ENCODE assay signal across 8 mouse cellular contexts in the genomic region with DNA sequence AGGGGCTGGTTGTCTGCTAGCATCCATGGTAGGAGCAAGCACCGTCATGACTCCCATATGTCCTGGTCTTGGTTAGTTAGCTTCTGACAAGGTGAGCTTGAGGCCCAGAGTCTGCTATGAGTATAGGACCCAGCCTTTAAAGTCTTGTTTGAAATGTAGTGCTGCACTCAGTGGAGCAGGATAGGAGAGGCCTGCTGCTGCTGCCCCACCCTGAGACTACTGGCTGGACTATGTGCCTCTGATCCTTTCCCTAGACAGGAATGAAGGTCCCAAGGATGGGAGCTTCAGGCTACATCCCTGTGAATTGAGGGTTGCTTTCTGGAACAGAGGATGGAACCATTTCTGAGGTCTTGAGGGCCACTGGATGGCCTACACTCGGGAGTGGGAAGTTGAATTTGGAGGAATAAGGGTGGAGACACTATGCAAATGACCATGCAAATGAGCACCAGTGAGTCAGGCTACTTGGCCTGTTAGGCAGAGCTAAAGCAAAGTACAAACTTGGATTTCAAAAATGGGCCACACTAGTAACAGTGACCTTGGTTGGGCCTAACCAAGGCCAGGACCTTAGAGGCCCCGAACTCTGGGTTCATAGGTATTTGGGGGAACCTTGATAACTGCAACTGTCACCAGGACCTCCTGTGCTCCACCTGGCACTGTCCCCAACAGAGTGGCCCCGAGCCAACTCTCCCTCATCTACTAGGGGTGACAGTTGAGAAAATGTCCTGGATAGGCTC. TPM values are rescaled to one million over a fixed set of nuclear protein-coding genes. Genes with fewer than 3 reads are reported as not detected.
DNase-seq lines count a peak whose midpoint lies in the region; ATAC-seq lines count a peak whose summit lies in the region.

No protein-coding gene starts in this region.

- H3K9me3 ChIP-seq in forebrain, embryonic 15.5 days: no peaks in the 10 kb centered on the region
- H3K9me3 ChIP-seq in hindbrain, embryonic 16.5 days (ENCODE audit: control insufficient read depth, low read length): no peaks in the 10 kb centered on the region
- H3K9me3 ChIP-seq in liver, embryonic 15.5 days (replicated peaks): no peaks in the 10 kb centered on the region

- H3K9ac ChIP-seq in forebrain, embryonic 15.5 days (replicated peaks): 0 out of 2 replicates have a peak overlapping the region, but pooled peaks have one; percentile 30
- peak overlapping the region; percentile 41 for H3K9ac ChIP-seq in hindbrain, embryonic 16.5 days (ENCODE audit: low read depth, low read length)
- no peak overlapping the region for H3K9ac ChIP-seq in liver, embryonic 15.5 days

- peak overlapping the region; percentile 93 for H3K27ac ChIP-seq in forebrain, embryonic 15.5 days (replicated peaks)
- peak overlapping the region; percentile 81 for H3K27ac ChIP-seq in hindbrain, embryonic 16.5 days (ENCODE audit: low read depth, low read length)
- H3K27ac ChIP-seq in liver, embryonic 15.5 days (replicated peaks): peak overlapping the region; percentile 96

- no peak overlapping the region for H3K4me2 ChIP-seq in forebrain, embryonic 15.5 days (replicated peaks)
- peak overlapping the region; percentile 38; the same call in 1 of the 2 replicates for H3K4me2 ChIP-seq in hindbrain, embryonic 16.5 days (ENCODE audit: low read length)
- H3K4me2 ChIP-seq in liver, embryonic 15.5 days: peak overlapping the region; percentile 43

- H3K4me1 ChIP-seq in forebrain, embryonic 15.5 days: peaks cover 97% of the 10 kb centered on the region
- H3K4me1 ChIP-seq in hindbrain, embryonic 16.5 days (ENCODE audit: control insufficient read depth, insufficient read depth, low read depth, low read length): peaks cover 92% of the 10 kb centered on the region
- H3K4me1 ChIP-seq in liver, embryonic 15.5 days (replicated peaks): peaks cover 84% of the 10 kb centered on the region

- ATAC-seq in forebrain, embryonic 15.5 days (replicated peaks): no peak
- ATAC-seq in hindbrain, embryonic 16.5 days: no peak
- ATAC-seq in liver, embryonic 15.5 days (ENCODE audit: insufficient read depth): peak; percentile 22; the same call in 1 of the 2 replicates

- no peak overlapping the region for H3K4me3 ChIP-seq in forebrain, embryonic 15.5 days
- no peak overlapping the region for H3K4me3 ChIP-seq in hindbrain, embryonic 16.5 days (ENCODE audit: low read length)
- H3K4me3 ChIP-seq in liver, embryonic 15.5 days (replicated peaks): no peak overlapping the region

- WGBS in forebrain, embryonic 15.5 days: 49% methylated on average over 4 of the region's 4 CpGs
- 55% methylated on average over 4 of the region's 4 CpGs for WGBS in hindbrain, embryonic 16.5 days
- 35% methylated on average over 4 of the region's 4 CpGs for WGBS in liver, embryonic 15.5 days (ENCODE audit: insufficient replicate concordance)

- no peaks in the 10 kb centered on the region for H3K36me3 ChIP-seq in forebrain, embryonic 15.5 days
- no peaks in the 10 kb centered on the region for H3K36me3 ChIP-seq in hindbrain, embryonic 16.5 days (ENCODE audit: control insufficient read depth, insufficient read depth, low read length)
- no peaks in the 10 kb centered on the region for H3K36me3 ChIP-seq in liver, embryonic 15.5 days (replicated peaks)

- H3K27me3 ChIP-seq in forebrain, embryonic 15.5 days: no peaks in the 10 kb centered on the region
- H3K27me3 ChIP-seq in hindbrain, embryonic 16.5 days (replicated peaks; ENCODE audit: control insufficient read depth, insufficient read depth, low read length): no peaks in the 10 kb centered on the region
- no peaks in the 10 kb centered on the region for H3K27me3 ChIP-seq in liver, embryonic 15.5 days

- peak; percentile 59 for DNase-seq in gastrocnemius, postnatal 10 days
- DNase-seq in gastrocnemius, postnatal 25 days: no peak
- peak; percentile 78 for DNase-seq in adrenal gland, postnatal 25 days
- peak; percentile 66 to 74 for DNase-seq in spleen, postnatal 36 days (ENCODE audit: low spot score in 2 of 2)
- DNase-seq in retina, embryonic 14.5 days (ENCODE audit: low spot score): no peak

RNA-seq across cellular contexts. Expression of a gene that starts 6.8 kb away (rescaled TPM):
- 100 to 1,000 TPM; 148 to 163 TPM for total RNA-seq in gastrocnemius, postnatal 10 days (2021)
- total RNA-seq in gastrocnemius, postnatal 25 days (2021): 100 to 1,000 TPM; 156 to 164 TPM
- 104 TPM in 2 replicates for total RNA-seq in adrenal gland, postnatal 25 days (2021)
- polyA plus RNA-seq in forebrain, embryonic 15.5 days (2015; fragmentation: Nextera tagmentation; extraction: Ambion mirVana): 20.1 and 21.3 TPM in 2 replicates
- 16.4 and 24.1 TPM in 2 replicates for polyA plus RNA-seq in hindbrain, embryonic 16.5 days (2015; fragmentation: Nextera tagmentation; extraction: Ambion mirVana)
- 6.8 and 7.1 TPM in 2 replicates for polyA plus RNA-seq in liver, embryonic 15.5 days (2015; fragmentation: Nextera tagmentation; extraction: Ambion mirVana)

Comparison
In these comparisons a context has a peak if more than half of its experiments do, and no peak if none do; other contexts are left out.
1. DNase-seq: peak in gastrocnemius, postnatal 10 days (single experiment), adrenal gland, postnatal 25 days (single experiment) and spleen, postnatal 36 days (2 of 2); none in gastrocnemius, postnatal 25 days (single experiment) and retina, embryonic 14.5 days (single experiment).
2. Peak in every context shown above with its lines, with median percentiles within 50 percentile points of each other: H3K27ac ChIP-seq.